9 mouse cellular contexts compared by ENCODE assay signal in the genomic region with DNA sequence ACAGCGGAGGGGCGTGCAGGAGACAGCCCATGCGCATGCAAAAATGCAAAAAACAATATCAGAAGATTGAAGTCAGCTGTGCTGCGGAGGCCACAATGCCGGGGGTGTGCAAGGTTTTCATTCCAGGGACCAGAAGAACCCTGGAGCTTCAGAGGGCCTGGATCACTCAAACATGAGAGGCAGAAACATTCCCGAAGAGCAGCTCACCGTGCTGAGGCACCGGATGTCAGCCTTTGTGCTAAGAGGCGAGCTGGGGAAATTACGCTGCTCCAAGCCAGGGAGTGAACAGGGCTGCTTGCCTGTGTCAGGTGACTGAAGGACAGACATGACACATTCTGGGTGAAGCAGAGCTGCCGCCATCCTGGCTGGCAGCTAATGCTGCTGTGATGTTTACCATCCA. TPM values are rescaled to one million over a fixed set of nuclear protein-coding genes. Genes with fewer than 3 reads are reported as not detected.
A peak's percentile ranks its signal among the peaks of the same experiment; 100 is the strongest.
DNase-seq lines count a peak whose midpoint lies in the region; ATAC-seq and TF ChIP-seq lines count a peak whose summit lies in the region.
"Had no signal": no experiment of that assay in that cellular context is flagged by ENCODE, and none has a peak within 500 bp of the region (broad histone marks: within the 10 kb centered on the region; RNA-seq: fewer than 3 reads in every experiment).

No protein-coding gene starts in this region.

- intact Hi-C loops in heart, postnatal 36 days (cut with DNase I): no loop called here

- peaks cover 81% of the 10 kb centered on the region for H3K4me1 ChIP-seq in E14TG2a.4 (replicated peaks; ENCODE audit: low read depth, low read length)
- peaks cover 4% of the 10 kb centered on the region; the same call in 1 of the 2 replicates for H3K4me1 ChIP-seq in hindbrain, postnatal 0 days (ENCODE audit: insufficient read depth, low read length)

- no peak for ATAC-seq in hindbrain, postnatal 0 days

- H3K4me3 ChIP-seq in E14TG2a.4 (replicated peaks; ENCODE audit: low read length): peak overlapping the region; percentile 61
- no peak overlapping the region for H3K4me3 ChIP-seq in hindbrain, postnatal 0 days (ENCODE audit: low read length)
- H3K4me3 ChIP-seq: lung, embryonic 15.5 days had no signal

- H3K27me3 ChIP-seq in E14TG2a.4 (ENCODE audit: insufficient read depth, low read length): no peaks in the 10 kb centered on the region
- no peaks in the 10 kb centered on the region for H3K27me3 ChIP-seq in hindbrain, postnatal 0 days (ENCODE audit: insufficient read depth, low read length)
- H3K27me3 ChIP-seq: lung, embryonic 15.5 days had no signal

- 35% methylated on average over 11 of the region's 11 CpGs for WGBS in hindbrain, postnatal 0 days

- no peak overlapping the region for H3K9ac ChIP-seq in hindbrain, postnatal 0 days (replicated peaks; ENCODE audit: low read length)
- H3K9ac ChIP-seq: lung, embryonic 15.5 days had no signal

- no peaks in the 10 kb centered on the region for H3K36me3 ChIP-seq in E14TG2a.4 (ENCODE audit: insufficient read depth, low read length)
- H3K36me3 ChIP-seq in hindbrain, postnatal 0 days (ENCODE audit: insufficient read depth, low read length): no peaks in the 10 kb centered on the region
- H3K36me3 ChIP-seq: lung, embryonic 15.5 days had no signal

- TF ChIP-seq CTCF in E14TG2a.4 (conservative IDR thresholded peaks at IDR 0.05; ENCODE audit: low read length): no peak
- TF ChIP-seq CTCF in hindbrain, postnatal 0 days (IDR thresholded peaks at IDR 0.05; ENCODE audit: low read depth): no peak

- no peaks in the 10 kb centered on the region for H3K9me3 ChIP-seq in E14TG2a.4 (ENCODE audit: low read length)
- no peaks in the 10 kb centered on the region for H3K9me3 ChIP-seq in hindbrain, postnatal 0 days (ENCODE audit: low read length)
- H3K9me3 ChIP-seq: lung, embryonic 15.5 days had no signal

- 0 out of 2 replicates have a peak overlapping the region, but pooled peaks have one; percentile 42 for H3K27ac ChIP-seq in hindbrain, postnatal 0 days
- H3K27ac ChIP-seq: lung, embryonic 15.5 days had no signal

- H3K4me2 ChIP-seq in hindbrain, postnatal 0 days (ENCODE audit: low read depth, low read length): no peak overlapping the region
- H3K4me2 ChIP-seq: lung, embryonic 15.5 days had no signal

- DNase-seq in heart, adult 8-10 months (ENCODE audit: low spot score): peak; percentile 37
- no peak for DNase-seq in heart, postnatal 36 days
- DNase-seq in ZHBTc4 (ENCODE audit: low read depth, low spot score): peak; percentile 56
- DNase-seq in hindbrain, postnatal 0 days (ENCODE audit: low spot score): no peak
- no peak for DNase-seq in right cerebral cortex, postnatal 14 days
- no peak for DNase-seq in spleen, adult 18-20 months

RNA-seq across cellular contexts. Expression of gene Ccdc124, which starts 6.8 kb away (rescaled TPM):
- total RNA-seq in heart, adult 8-10 months (2022): 10 to 100 TPM; 37.9 to 47.4 (median 45.7) TPM
- total RNA-seq in heart, postnatal 36 days (2021): 10 to 100 TPM; 45.2 to 49.4 TPM
- 36.0 and 45.1 TPM in 2 replicates for total RNA-seq in hindbrain, postnatal 0 days (2014; rRNA removed)
- 145 and 154 TPM in 2 replicates for polyA plus RNA-seq in hindbrain, postnatal 0 days (2015; fragmentation: Nextera tagmentation; extraction: Ambion mirVana)

RNA-seq across cellular contexts. Expression of gene Slc5a5, which starts 12.0 kb away (rescaled TPM):
- total RNA-seq in heart, adult 8-10 months (2022): not detected
- not detected for total RNA-seq in heart, postnatal 36 days (2021)
- total RNA-seq in hindbrain, postnatal 0 days (2014; rRNA removed): 2.5 and 2.8 TPM in 2 replicates
- polyA plus RNA-seq in hindbrain, postnatal 0 days (2015; fragmentation: Nextera tagmentation; extraction: Ambion mirVana): 4.2 and 4.3 TPM in 2 replicates
- total RNA-seq: neutrophil, adult 5-6 weeks had no signal

RNA-seq across cellular contexts. Expression of gene Rpl18a, which starts 16.7 kb away (rescaled TPM):
- total RNA-seq in heart, adult 8-10 months (2022): 1,000 to 10,000 TPM in 2 of 4 experiments, 100 to 1,000 TPM in 2; 938 to 1,102 (median 988) TPM
- total RNA-seq in heart, postnatal 36 days (2021): 100 to 1,000 TPM; 895 to 990 TPM
- total RNA-seq in hindbrain, postnatal 0 days (2014; rRNA removed): 1,411 and 1,940 TPM in 2 replicates
- 2,686 and 2,710 TPM in 2 replicates for polyA plus RNA-seq in hindbrain, postnatal 0 days (2015; fragmentation: Nextera tagmentation; extraction: Ambion mirVana)

RNA-seq across cellular contexts. Expression of gene Kcnn1, which starts 17.5 kb away (rescaled TPM):
- total RNA-seq in heart, adult 8-10 months (2022): 10 to 100 TPM; 12.5 to 14.4 (median 13.2) TPM
- 10 to 100 TPM; 10.4 to 13.6 TPM for total RNA-seq in heart, postnatal 36 days (2021)
- total RNA-seq in hindbrain, postnatal 0 days (2014; rRNA removed): 29.8 and 33.6 TPM in 2 replicates
- polyA plus RNA-seq in hindbrain, postnatal 0 days (2015; fragmentation: Nextera tagmentation; extraction: Ambion mirVana): 7.8 and 10.8 TPM in 2 replicates
- total RNA-seq: neutrophil, adult 5-6 weeks had no signal

RNA-seq across cellular contexts. Expression of gene Map1s, which starts 25.2 kb away (rescaled TPM):
- 10 to 100 TPM; 17.8 to 24.5 (median 20.6) TPM for total RNA-seq in heart, adult 8-10 months (2022)
- total RNA-seq in heart, postnatal 36 days (2021): 10 to 100 TPM; 18.1 to 20.3 TPM
- total RNA-seq in hindbrain, postnatal 0 days (2014; rRNA removed): 98.1 and 98.6 TPM in 2 replicates
- polyA plus RNA-seq in hindbrain, postnatal 0 days (2015; fragmentation: Nextera tagmentation; extraction: Ambion mirVana): 52.3 and 54.4 TPM in 2 replicates

Comparison
In these comparisons a context has a peak if more than half of its experiments do, and no peak if none do; other contexts are left out.
1. DNase-seq: peak in heart, adult 8-10 months (single experiment) and ZHBTc4 (single experiment); none in heart, postnatal 36 days (0 of 2), hindbrain, postnatal 0 days (single experiment), right cerebral cortex, postnatal 14 days (single experiment) and spleen, adult 18-20 months (0 of 2).